Mouse (Mus musculus) limb, embryonic 15.5 days (tissue): ENCODE data around the gene Sys1. TPM values are rescaled to one million over a fixed set of nuclear protein-coding genes. Genes with fewer than 3 reads are reported as not detected.

ENCODE experiments used
- ATAC-seq: fragments of 200-750 bp; cut with Nextera tagmentation; 2 replicates; pipeline ENCODE4 v1.8.0; 2017; ENCODE audit warnings: low read depth, moderate TSS enrichment; ENCODE audit not compliant: insufficient number of reproducible peaks, low FRiP score, low TSS enrichment
- H3K27ac ChIP-seq: fragments of 300-500 bp; sonication (generic); 2 replicates; pipeline ENCODE4 v1.5.1; 2015; ENCODE audit warnings: moderate library complexity, mild to moderate bottlenecking, inconsistent platforms
- H3K27me3 ChIP-seq: fragments of 300-500 bp; sonication (generic); 2 replicates; pipeline ENCODE4 v1.6.1; 2015; ENCODE audit warnings: inconsistent platforms
- H3K36me3 ChIP-seq: fragments of 300-500 bp; sonication (generic); 2 replicates; pipeline ENCODE4 v1.6.1; 2015; ENCODE audit warnings: inconsistent platforms
- H3K4me1 ChIP-seq: fragments of 300-500 bp; sonication (generic); 2 replicates; pipeline ENCODE4 v1.6.1; 2015; ENCODE audit warnings: inconsistent platforms
- H3K4me2 ChIP-seq: fragments of 300-500 bp; sonication (generic); 2 replicates; pipeline ENCODE4 v1.6.1; 2015; ENCODE audit warnings: mild to moderate bottlenecking, inconsistent platforms
- H3K4me3 ChIP-seq: fragments of 300-500 bp; sonication (generic); 2 replicates; pipeline ENCODE4 v1.5.1; 2015; ENCODE audit warnings: mild to moderate bottlenecking, inconsistent platforms
- H3K9ac ChIP-seq: fragments of 300-500 bp; sonication (generic); 2 replicates; pipeline ENCODE4 v1.6.1; 2015; ENCODE audit warnings: inconsistent platforms
- H3K9me3 ChIP-seq: fragments of 300-500 bp; sonication (generic); 2 replicates; pipeline ENCODE4 v1.6.1; 2016; ENCODE audit warnings: inconsistent platforms
- WGBS: fragments of 180-500 bp; shearing (Covaris S2); methylation state at CpG from one replicate; pipeline ENCODE4 v1.1.7; 2015; 5-methylcytosine and 5-hydroxymethylcytosine counted together
- polyA plus RNA-seq: library from polyadenylated mRNA; unstranded; fragments of >200 nt; fragmentation: Nextera tagmentation; extraction: Ambion mirVana; gene quantifications from 2 replicates; pipeline ENCODE4 v1.2.1, GENCODE M21; 2015

Gene Sys1
- polyA plus RNA-seq, 1 experiment from 2014 or later: 61.2 TPM

DNA sequence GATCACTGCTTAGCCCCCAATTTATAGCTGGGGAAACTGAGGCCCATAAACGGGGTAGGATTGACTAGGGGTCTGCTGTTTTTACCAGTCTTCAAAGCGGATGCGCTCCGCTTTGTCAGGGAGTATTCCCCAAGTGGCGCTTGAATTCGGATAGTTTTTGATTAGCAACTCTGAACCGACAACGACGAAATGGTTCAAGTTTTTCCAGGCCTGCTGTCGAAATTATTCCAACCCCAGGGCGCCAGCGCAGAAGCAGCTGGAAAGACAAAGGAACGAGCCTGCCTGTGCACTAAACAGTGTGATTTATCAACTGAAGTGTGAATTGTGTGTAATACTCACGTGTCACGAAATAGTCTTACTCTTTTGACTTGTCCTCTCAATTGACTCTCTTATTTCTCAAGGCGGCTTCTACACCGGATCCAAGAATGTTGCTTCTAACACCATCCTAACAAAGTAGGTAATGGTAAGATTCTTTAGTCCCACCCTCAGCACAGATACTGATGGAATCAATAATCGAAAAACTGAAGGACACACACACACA, 13.2 kb upstream of the Sys1 start, which contains the start of gene Sdc4:
Sdc4 (minus strand) TSS at position 428 of the 541 bp plus-strand sequence.
- Histone ChIP-seq H3K4me3 (peak within 1 kb of the TSS; percentile 69), H3K4me1 (peaks cover 46% of the 10 kb centered on the region), H3K27ac (peak within 1 kb of the TSS; percentile 90), H3K36me3 (no peaks in the 10 kb centered on the region), H3K27me3 (no peaks in the 10 kb centered on the region), H3K9me3 (no peaks in the 10 kb centered on the region), H3K4me2 (peak within 1 kb of the TSS; percentile 88), H3K9ac (peak within 1 kb of the TSS; percentile 76)
- no peak for ATAC-seq
- WGBS: 9% methylated on average over 18 of the region's 18 CpGs

DNA sequence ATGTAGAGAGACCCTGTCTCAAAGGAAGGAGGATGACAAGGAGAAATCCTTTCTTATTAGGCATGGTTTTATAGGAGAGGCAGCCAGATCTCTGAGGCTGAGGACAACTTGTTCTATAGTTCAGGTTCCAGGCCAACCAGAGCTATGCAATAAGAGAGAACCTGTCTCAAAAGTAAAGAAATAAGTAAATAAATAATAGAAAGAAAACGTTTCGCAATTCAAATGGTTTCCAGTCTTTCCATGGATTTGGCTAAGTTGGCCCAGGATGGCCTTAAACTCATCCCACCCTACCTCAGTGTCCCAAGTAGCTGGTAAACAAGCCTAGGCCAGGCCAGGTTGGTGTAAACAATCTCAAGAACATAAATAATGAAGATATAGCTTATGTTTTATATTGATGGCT, 12.1 kb upstream of the Sys1 start:
- Histone ChIP-seq H3K4me3 (no peak overlapping the region), H3K36me3 (no peaks in the 10 kb centered on the region), H3K9ac (no peak overlapping the region), H3K27ac (no peak overlapping the region), H3K4me1 (peaks cover 34% of the 10 kb centered on the region), H3K4me2 (no peak overlapping the region), H3K9me3 (no peaks in the 10 kb centered on the region), H3K27me3 (no peaks in the 10 kb centered on the region)
- no peak for ATAC-seq
- 76% methylated on average over 2 of the region's 2 CpGs for WGBS

DNA sequence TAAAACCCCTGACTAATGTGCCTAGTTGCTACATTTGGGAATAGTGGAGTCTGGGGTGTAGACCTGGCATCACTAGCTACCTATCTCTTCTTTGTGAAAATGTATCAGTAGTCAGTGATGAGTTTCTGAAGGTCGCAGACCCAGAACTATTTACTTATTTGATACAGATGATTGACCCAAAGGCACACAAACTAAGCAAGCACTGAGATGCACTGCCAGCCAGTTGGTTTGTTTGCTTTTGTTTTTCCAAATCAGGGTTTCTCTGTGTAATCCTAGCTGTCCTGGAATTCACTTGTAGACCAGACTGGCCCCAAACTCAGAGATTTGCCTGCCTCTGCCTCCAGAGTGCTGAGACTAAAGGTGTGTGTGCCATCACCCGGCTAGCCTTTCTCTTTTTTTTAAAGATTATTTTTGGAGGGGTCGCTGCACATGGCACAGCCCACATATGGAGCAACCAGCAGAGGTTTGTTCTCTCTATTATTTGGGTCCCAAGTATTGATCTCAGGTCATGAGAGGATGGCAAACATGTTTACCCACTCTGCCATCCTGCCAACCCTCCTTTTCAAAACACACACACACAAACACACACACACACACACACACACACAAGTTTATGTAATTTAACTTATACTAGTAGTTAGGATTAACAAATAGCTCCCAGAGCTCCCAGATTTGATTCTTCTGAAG, 11.2 kb upstream of the Sys1 start:
- no peak for ATAC-seq

DNA sequence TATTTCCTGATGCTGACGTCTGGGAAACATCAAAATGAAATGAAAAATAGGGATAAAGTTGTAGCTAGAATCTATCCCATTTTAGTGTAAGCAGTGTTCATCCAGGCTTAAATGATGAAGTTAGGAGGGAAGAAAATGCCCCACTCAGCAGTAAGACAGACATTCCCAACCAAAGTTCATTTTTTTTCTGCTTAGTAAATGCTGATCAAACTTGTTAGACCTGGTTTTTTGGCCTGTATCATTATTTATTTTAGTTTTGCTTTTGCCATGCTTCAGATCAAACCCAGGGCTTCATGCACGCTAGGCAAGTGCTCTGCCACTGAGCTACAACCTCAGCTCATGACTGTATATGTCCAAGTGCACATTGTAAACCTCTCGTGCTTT, 10.7 kb upstream of the Sys1 start:
- no peak for ATAC-seq
- 73% methylated on average over 3 of the region's 3 CpGs for WGBS
- no peaks in the 10 kb centered on the region for H3K27me3 ChIP-seq

More for the DNA sequence above, 11.2 kb upstream of the Sys1 start:
- no peaks in the 10 kb centered on the region for H3K27me3 ChIP-seq
- H3K9ac ChIP-seq: no peak overlapping the region
- 80% methylated on average over 3 of the region's 3 CpGs for WGBS
- H3K4me1 ChIP-seq: peaks cover 25% of the 10 kb centered on the region
- H3K4me2 ChIP-seq: no peak overlapping the region
- no peak overlapping the region for H3K27ac ChIP-seq
- no peaks in the 10 kb centered on the region for H3K9me3 ChIP-seq
- no peak overlapping the region for H3K4me3 ChIP-seq
- H3K36me3 ChIP-seq: no peaks in the 10 kb centered on the region

DNA sequence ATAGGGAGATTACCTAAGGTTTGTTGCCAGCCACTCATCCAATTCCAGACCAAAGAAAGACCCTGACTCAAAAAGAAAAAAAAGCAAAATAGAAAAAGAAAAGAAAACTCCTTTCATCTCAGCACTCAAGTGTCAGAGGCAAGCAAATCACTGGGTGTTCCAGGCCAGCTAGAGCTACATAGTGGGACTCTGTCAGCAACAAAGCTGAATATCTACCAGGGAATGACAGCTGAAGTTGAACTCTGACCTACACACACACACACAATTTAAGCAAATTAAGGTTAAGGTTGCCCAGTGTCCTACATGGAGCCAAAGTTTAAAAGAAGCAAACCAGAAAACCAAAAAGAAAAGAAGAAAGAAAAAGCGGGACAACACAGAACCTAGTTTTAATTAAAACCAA, 8.6 kb upstream of the Sys1 start:
- ATAC-seq: no peak
- Histone ChIP-seq H3K27me3 (no peaks in the 10 kb centered on the region), H3K9me3 (no peaks in the 10 kb centered on the region), H3K4me1 (peaks cover 24% of the 10 kb centered on the region), H3K4me2 (no peak overlapping the region), H3K9ac (no peak overlapping the region), H3K36me3 (no peaks in the 10 kb centered on the region), H3K4me3 (no peak overlapping the region), H3K27ac (no peak overlapping the region)
- WGBS: 76% methylated on average over 1 of the region's 1 CpGs

More for the DNA sequence above, 10.7 kb upstream of the Sys1 start:
- no peak overlapping the region for H3K4me2 ChIP-seq
- no peaks in the 10 kb centered on the region for H3K9me3 ChIP-seq
- no peak overlapping the region for H3K9ac ChIP-seq
- no peak overlapping the region for H3K4me3 ChIP-seq
- no peaks in the 10 kb centered on the region for H3K36me3 ChIP-seq
- peaks cover 20% of the 10 kb centered on the region for H3K4me1 ChIP-seq
- no peak overlapping the region for H3K27ac ChIP-seq

DNA sequence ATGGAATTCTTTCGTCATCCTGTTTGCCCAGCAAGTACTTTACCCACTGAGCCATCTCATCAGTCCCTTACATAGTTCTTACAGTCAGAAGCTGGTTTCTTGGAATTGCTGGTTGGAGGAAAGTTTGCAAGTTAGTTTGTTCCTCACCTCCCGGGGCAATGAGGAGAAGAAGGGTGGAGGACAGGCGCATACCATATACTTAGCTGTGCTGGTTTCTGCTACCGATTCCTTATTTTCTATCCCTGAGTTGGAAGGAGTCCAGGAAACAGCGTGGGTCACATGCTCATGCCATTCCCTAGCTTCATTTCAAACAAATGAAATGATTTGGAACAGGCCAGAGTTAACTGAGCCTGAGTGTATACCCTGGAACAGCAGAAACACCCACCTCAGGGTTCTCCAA, 7.8 kb upstream of the Sys1 start:
- Histone ChIP-seq H3K4me2 (no peak overlapping the region), H3K27ac (0 out of 2 replicates have a peak overlapping the region, but pooled peaks have one; percentile 12), H3K27me3 (no peaks in the 10 kb centered on the region), H3K36me3 (no peaks in the 10 kb centered on the region), H3K9ac (no peak overlapping the region), H3K9me3 (no peaks in the 10 kb centered on the region), H3K4me3 (no peak overlapping the region), H3K4me1 (peaks cover 18% of the 10 kb centered on the region)
- WGBS: 48% methylated on average over 5 of the region's 5 CpGs
- ATAC-seq: no peak

DNA sequence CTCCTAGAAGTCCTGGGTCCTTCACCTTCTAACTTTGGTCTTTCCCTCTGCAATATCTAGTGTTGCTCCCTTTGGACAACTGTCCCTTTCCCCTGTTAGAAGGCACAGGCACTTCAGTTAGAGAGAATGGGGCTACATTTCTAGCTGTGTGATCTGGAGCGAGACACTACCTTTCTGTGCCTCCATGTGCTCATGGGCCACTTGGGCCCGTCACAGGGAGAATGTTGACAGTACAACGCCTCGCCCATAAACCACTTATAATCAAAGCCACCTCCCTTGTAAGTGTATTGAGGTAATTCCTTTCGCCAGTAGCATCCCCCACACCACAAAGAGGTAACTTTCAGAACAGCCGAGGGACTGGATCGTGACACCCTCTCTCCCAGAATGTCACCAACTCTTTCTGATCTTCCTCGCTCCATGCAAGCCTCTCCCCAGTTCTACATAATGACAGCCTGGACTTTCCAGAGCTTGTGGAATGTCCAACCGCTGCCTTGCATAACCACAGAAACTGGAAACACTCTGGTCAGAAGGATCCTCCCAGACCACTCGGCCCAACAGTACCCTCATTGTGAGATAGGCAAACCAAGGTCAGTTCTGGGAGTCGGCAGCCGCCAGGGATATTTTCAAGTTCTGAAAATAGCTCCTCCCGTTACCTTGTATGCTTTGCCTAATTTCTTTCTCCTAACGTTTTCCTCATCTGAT, 7.3 kb upstream of the Sys1 start:
- no peak for ATAC-seq

DNA sequence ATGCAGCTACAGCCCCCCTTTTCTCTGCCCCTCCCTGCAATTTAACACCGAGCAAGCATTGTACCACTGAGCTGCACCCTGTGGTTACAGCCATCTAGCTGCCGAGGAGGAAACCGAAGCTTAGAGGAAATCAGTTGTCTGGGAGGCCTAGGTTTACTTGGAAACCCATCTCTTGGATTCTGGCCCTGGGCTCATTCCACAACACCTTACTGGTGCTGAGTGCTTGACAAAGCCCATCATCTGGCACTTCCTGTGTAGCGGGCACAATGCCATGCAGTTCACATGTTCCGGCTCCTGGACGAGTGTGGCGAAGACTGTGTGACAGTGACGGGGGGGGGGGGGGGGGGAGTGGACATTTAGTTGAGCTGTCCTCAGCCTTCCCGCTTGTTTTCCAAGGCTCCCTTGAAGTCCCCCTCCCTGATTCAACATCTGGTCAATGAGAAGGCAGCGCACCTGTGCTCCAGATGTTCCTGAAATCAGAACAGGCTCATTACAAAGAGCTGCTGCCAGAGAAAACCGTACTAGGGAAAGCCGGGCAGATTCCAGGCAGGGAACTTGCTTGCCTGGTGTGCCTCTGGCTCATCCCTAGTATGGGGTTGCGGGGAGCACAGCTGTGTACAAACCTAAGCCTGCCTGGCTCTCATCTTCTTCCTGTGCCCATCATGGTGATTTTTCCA, 4.6 kb upstream of the Sys1 start:
- peaks cover 40% of the 10 kb centered on the region for H3K4me1 ChIP-seq
- H3K4me3 ChIP-seq: no peak overlapping the region
- peak overlapping the region; percentile 47 for H3K27ac ChIP-seq
- ATAC-seq: 0 out of 2 replicates have a peak, but pooled peaks have one; percentile 32
- H3K9ac ChIP-seq: no peak overlapping the region
- no peak overlapping the region for H3K4me2 ChIP-seq
- WGBS: 20% methylated on average over 13 of the region's 13 CpGs
- no peaks in the 10 kb centered on the region for H3K9me3 ChIP-seq
- H3K36me3 ChIP-seq: no peaks in the 10 kb centered on the region
- no peaks in the 10 kb centered on the region for H3K27me3 ChIP-seq

More for the DNA sequence above, 7.3 kb upstream of the Sys1 start:
- 75% methylated on average over 14 of the region's 14 CpGs for WGBS
- H3K27ac ChIP-seq: 0 out of 2 replicates have a peak overlapping the region, but pooled peaks have one; percentile 12
- no peak overlapping the region for H3K9ac ChIP-seq
- H3K4me1 ChIP-seq: peaks cover 17% of the 10 kb centered on the region
- no peak overlapping the region for H3K4me2 ChIP-seq
- no peaks in the 10 kb centered on the region for H3K27me3 ChIP-seq
- no peaks in the 10 kb centered on the region for H3K36me3 ChIP-seq
- no peak overlapping the region for H3K4me3 ChIP-seq
- no peaks in the 10 kb centered on the region for H3K9me3 ChIP-seq

DNA sequence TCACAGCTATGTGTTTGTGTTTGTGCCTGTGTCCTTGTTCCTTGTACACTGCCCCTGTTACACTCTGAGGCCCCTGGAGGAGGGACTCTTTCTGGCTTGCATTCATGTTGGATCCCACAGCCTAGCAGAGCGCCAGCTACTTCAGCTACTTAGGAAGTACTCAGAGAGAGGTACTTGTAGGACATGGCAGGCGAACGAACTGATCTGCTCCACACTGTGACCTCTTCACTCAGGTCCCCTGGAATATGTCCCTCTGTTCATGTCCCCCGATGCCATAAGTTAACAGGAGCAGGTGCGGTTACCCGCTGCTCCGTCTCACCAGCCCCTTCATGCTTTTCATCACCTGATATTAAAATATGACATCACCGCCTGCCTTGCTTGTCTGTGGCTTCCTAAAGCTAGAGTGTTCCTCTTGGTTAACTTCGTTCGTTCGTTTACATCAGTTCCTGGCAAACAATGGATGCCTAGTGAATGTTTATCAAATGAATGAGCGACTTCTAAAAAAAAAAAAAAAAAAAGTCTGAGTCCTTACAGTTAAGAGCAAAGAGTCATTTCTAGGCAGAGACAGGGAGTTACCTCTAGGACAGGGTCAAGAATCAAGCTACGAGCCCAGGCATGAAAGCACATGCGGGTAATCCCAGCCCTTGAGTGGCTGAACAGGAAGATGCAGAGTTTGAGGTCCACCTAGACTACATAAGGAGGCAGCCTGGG, 3.6 kb upstream of the Sys1 start:
- Histone ChIP-seq H3K27me3 (no peaks in the 10 kb centered on the region), H3K4me1 (peaks cover 40% of the 10 kb centered on the region), H3K9ac (no peak overlapping the region), H3K4me3 (no peak overlapping the region), H3K27ac (no peak overlapping the region), H3K4me2 (no peak overlapping the region), H3K36me3 (no peaks in the 10 kb centered on the region), H3K9me3 (no peaks in the 10 kb centered on the region)
- WGBS: 77% methylated on average over 14 of the region's 14 CpGs
- ATAC-seq: no peak

DNA sequence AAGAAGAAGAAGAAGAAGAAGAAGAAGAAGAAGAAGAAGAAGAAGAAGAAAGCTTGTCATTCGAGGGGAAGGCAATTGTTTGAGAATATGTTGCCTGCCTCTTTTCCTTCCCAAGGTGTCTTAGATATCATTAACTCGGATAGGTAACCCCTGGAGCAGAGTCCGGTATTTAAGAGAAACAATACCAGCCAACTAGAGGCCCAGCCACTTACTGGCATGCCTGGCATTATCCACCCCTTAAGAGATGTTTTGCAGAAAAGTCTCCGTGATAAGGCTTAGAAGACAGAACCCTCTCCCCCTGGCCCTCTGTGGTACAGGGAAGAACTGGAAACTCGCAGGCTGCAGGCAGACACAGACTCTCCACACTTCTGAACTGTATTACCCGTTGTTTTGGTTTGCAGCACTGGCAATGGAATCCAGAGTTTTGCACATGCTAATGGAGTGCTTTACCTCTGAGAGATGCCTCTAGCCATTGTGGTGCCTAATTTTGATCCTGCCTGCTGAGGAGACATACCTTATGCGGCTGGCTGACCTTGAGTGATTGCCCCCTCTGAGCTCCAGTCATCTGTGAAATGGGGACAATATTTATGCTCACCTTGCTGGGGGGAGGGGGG, 2.8 kb upstream of the Sys1 start:
- no peak overlapping the region for H3K27ac ChIP-seq
- WGBS: 69% methylated on average over 7 of the region's 7 CpGs
- H3K36me3 ChIP-seq: no peaks in the 10 kb centered on the region
- no peaks in the 10 kb centered on the region for H3K27me3 ChIP-seq
- H3K4me2 ChIP-seq: no peak overlapping the region
- H3K9me3 ChIP-seq: no peaks in the 10 kb centered on the region
- no peak overlapping the region for H3K4me3 ChIP-seq
- no peak for ATAC-seq
- no peak overlapping the region for H3K9ac ChIP-seq
- H3K4me1 ChIP-seq: peaks cover 40% of the 10 kb centered on the region

DNA sequence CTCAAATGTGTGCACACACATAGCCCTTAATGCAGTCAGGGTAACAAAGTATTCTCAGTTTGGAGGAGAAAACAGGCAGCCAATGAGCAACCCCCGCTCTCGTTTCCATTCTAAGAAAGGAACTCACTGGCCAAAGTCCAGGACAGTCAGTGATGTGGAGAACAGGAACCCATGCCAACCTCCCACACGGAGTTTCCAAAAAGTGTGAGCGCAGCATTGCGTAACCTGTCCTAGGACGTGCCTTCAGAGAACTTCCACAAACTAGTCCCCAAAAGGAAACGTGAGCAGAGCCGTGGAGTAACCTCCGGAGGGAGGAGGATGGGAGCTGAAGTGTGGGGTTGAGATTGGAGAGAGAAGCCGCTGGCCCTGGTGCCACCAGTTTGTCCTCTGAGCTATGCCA, 1.9 kb upstream of the Sys1 start:
- H3K27ac ChIP-seq: 0 out of 2 replicates have a peak overlapping the region, but pooled peaks have one; percentile 18
- no peak overlapping the region for H3K4me3 ChIP-seq
- no peak overlapping the region for H3K4me2 ChIP-seq
- H3K36me3 ChIP-seq: no peaks in the 10 kb centered on the region
- H3K27me3 ChIP-seq: no peaks in the 10 kb centered on the region
- ATAC-seq: no peak
- no peaks in the 10 kb centered on the region for H3K9me3 ChIP-seq
- WGBS: 47% methylated on average over 10 of the region's 10 CpGs
- H3K4me1 ChIP-seq: peaks cover 40% of the 10 kb centered on the region
- H3K9ac ChIP-seq: no peak overlapping the region
